Mouse (Mus musculus): ENCODE data around the gene 1700001O22Rik. TPM values are rescaled to one million over a fixed set of nuclear protein-coding genes. Genes with fewer than 3 reads are reported as not detected.

The 1700001O22Rik gene
- polyA plus RNA-seq, 1 experiment from 2014 or later: not detected

DNA sequence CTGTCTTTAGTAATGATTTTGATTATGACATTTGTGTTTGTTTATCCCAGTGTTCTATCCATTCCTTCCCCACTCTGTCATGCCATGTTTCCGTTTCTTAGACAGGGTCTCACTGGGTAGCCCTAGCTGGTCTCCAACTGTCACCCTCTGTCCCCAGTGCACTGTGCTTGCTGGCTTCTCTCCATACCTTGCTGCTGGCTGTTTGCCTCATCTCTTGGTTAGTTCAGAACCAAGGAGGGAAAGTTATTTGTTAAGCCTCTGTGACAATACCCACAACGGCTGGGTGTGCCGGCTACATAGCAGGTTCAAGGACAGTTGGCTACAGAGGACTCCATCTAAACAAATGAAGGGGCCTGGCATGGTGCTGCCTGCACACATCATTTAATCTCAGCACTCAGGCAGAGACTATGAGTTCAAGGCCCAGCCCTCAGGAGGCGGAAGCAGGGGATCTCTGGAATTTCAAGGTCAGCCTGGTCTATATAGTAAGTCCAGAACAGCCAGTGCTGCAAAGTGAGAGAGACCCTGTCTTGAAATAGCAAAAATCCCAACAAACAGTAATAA, 55.8 kb downstream of the 1700001O22Rik start:
- Histone ChIP-seq H3K4me2 (no peak overlapping the region), H3K27ac (replicated peaks) (no peak overlapping the region), H3K9me3 (replicated peaks) (no peaks in the 10 kb centered on the region), H3K4me3 (replicated peaks) (no peak overlapping the region), H3K9ac (no peak overlapping the region), H3K4me1 (replicated peaks) (no peaks in the 10 kb centered on the region; the same call in none of the 2 replicates), H3K36me3 (replicated peaks) (no peaks in the 10 kb centered on the region), H3K27me3 (no peaks in the 10 kb centered on the region)
- 64% methylated on average over 4 of the region's 4 CpGs for WGBS (ENCODE audit: insufficient replicate concordance)
- no peak for ATAC-seq (ENCODE audit: insufficient read depth)

Other genes with a start within 250 kb of the 1700001O22Rik start
- gene Cstad, start 208.6 kb downstream of the 1700001O22Rik start, polyA plus RNA-seq (2015; fragmentation: Nextera tagmentation; extraction: Ambion mirVana): not detected in 2 replicates
- gene Ntmt1, start 4.2 kb upstream of the 1700001O22Rik start, polyA plus RNA-seq (2015; fragmentation: Nextera tagmentation; extraction: Ambion mirVana): 26.0 and 27.5 TPM in 2 replicates
- 30.0 and 35.0 TPM in 2 replicates for gene Asb6, start 26.7 kb upstream of the 1700001O22Rik start, polyA plus RNA-seq (2015; fragmentation: Nextera tagmentation; extraction: Ambion mirVana)
- gene Prrx2, start 31.3 kb upstream of the 1700001O22Rik start, polyA plus RNA-seq (2015; fragmentation: Nextera tagmentation; extraction: Ambion mirVana): 0.23 TPM in 1 of 2 replicates, not detected in the other
- 0.29 and 0.33 TPM in 2 replicates for gene Ptges, start 126.2 kb upstream of the 1700001O22Rik start, polyA plus RNA-seq (2015; fragmentation: Nextera tagmentation; extraction: Ambion mirVana)
- gene Tor1b, start 149.3 kb upstream of the 1700001O22Rik start, polyA plus RNA-seq (2015; fragmentation: Nextera tagmentation; extraction: Ambion mirVana): 14.6 and 16.1 TPM in 2 replicates
- gene Tor1a, start 164.3 kb upstream of the 1700001O22Rik start, polyA plus RNA-seq (2015; fragmentation: Nextera tagmentation; extraction: Ambion mirVana): 38.9 and 39.3 TPM in 2 replicates
- gene BC005624, start 178.5 kb upstream of the 1700001O22Rik start, polyA plus RNA-seq (2015; fragmentation: Nextera tagmentation; extraction: Ambion mirVana): 23.1 and 24.6 TPM in 2 replicates
- 4.3 and 4.8 TPM in 2 replicates for gene Usp20, start 178.6 kb upstream of the 1700001O22Rik start, polyA plus RNA-seq (2015; fragmentation: Nextera tagmentation; extraction: Ambion mirVana)

Data from liver, embryonic 15.5 days (tissue).